Mouse (Mus musculus) hindbrain, embryonic 11.5 days (tissue): ENCODE results near the gene Cadps2. TPM values are rescaled to one million over a fixed set of nuclear protein-coding genes. Genes with fewer than 3 reads are reported as not detected.
A peak's percentile ranks its signal among the peaks of the same experiment; 100 is the strongest.

Experiments used
- ATAC-seq: fragments of 200-750 bp; cut with Nextera tagmentation; 2 replicates; pipeline ENCODE4 v1.8.0; 2017; ENCODE audit warnings: mild to moderate bottlenecking, moderate TSS enrichment, moderate library complexity; ENCODE audit not compliant: low FRiP score
- DNase-seq: peaks from one replicate; pipeline ENCODE4 v3.0.0-alpha.2; 2015; ENCODE audit warnings: low spot score
- H3K27ac ChIP-seq: fragments of 300-500 bp; sonication (generic); 2 replicates; pipeline ENCODE4 v1.5.1; 2014; ENCODE audit warnings: mild to moderate bottlenecking, low read depth, low read length
- H3K27me3 ChIP-seq: fragments of 300-500 bp; sonication (generic); 2 replicates; pipeline ENCODE4 v1.6.1; 2014; ENCODE audit warnings: mild to moderate bottlenecking, low read length, moderate library complexity, mixed read lengths; ENCODE audit not compliant: control insufficient read depth, insufficient read depth
- H3K36me3 ChIP-seq: fragments of 300-500 bp; sonication (generic); 2 replicates; pipeline ENCODE4 v1.6.1; 2014; ENCODE audit warnings: mild to moderate bottlenecking, low read length, moderate library complexity, mixed read lengths; ENCODE audit not compliant: control insufficient read depth, insufficient read depth
- H3K4me1 ChIP-seq: fragments of 300-500 bp; sonication (generic); replicated peaks from 2 replicates; pipeline ENCODE4 v1.6.1; 2014; ENCODE audit warnings: low read length, mixed read lengths; ENCODE audit not compliant: control insufficient read depth, insufficient read depth
- H3K4me2 ChIP-seq: fragments of 300-500 bp; sonication (generic); replicated peaks from 2 replicates; pipeline ENCODE4 v1.6.1; 2014; ENCODE audit warnings: mild to moderate bottlenecking, low read depth, low read length
- H3K4me3 ChIP-seq: fragments of 300-500 bp; sonication (generic); 2 replicates; pipeline ENCODE4 v1.5.1; 2014; ENCODE audit warnings: low read depth, low read length
- H3K9ac ChIP-seq: fragments of 300-500 bp; sonication (generic); 2 replicates; pipeline ENCODE4 v1.6.1; 2014; ENCODE audit warnings: low read depth, low read length
- H3K9me3 ChIP-seq: fragments of 300-500 bp; sonication (generic); 2 replicates; pipeline ENCODE4 v1.6.1; 2016; ENCODE audit warnings: low read length; ENCODE audit not compliant: control insufficient read depth
- WGBS: fragments of 180-500 bp; shearing (Covaris S2); extraction: QIAGEN DNeasy Blood & Tissue Kit; methylation state at CpG from one replicate; pipeline ENCODE4 v1.1.7; 2014; 5-methylcytosine and 5-hydroxymethylcytosine counted together
- polyA plus RNA-seq: library from polyadenylated mRNA; unstranded; fragments of >200 nt; fragmentation: Nextera tagmentation; extraction: Ambion mirVana; gene quantifications from 2 replicates; pipeline ENCODE4 v1.2.1, GENCODE M21; 2014

Cadps2 gene
- polyA plus RNA-seq, 1 experiment from 2014 or later: 2.2 TPM

- H3K4me2 ChIP-seq: no peak overlapping the region
- no peaks in the 10 kb centered on the region for H3K36me3 ChIP-seq
- H3K9me3 ChIP-seq: no peaks in the 10 kb centered on the region
- WGBS: 7% methylated on average over 7 of the region's 7 CpGs
- ATAC-seq (peak; percentile 81), DNase-seq (peak; percentile 33)
- H3K27me3 ChIP-seq: no peaks in the 10 kb centered on the region
- H3K9ac ChIP-seq: no peak overlapping the region
- H3K4me3 ChIP-seq: no peak overlapping the region
- H3K27ac ChIP-seq: no peak overlapping the region
- no peaks in the 10 kb centered on the region for H3K4me1 ChIP-seq
Observed at GRCm38 (mm10) chr6:23353480-23353879, 485.7 kb downstream of the Cadps2 start.

GRCm38 (mm10) chr6:23337411-23338063 is 501.7 kb downstream of the Cadps2 start:
- WGBS: 78% methylated on average over 7 of the region's 7 CpGs
- no peaks in the 10 kb centered on the region for H3K4me1 ChIP-seq
- DNase-seq (no peak), ATAC-seq (no peak)
- no peaks in the 10 kb centered on the region for H3K9me3 ChIP-seq
- H3K27ac ChIP-seq: no peak overlapping the region
- H3K4me3 ChIP-seq: no peak overlapping the region
- H3K9ac ChIP-seq: no peak overlapping the region
- H3K27me3 ChIP-seq: no peaks in the 10 kb centered on the region
- no peak overlapping the region for H3K4me2 ChIP-seq
- no peaks in the 10 kb centered on the region for H3K36me3 ChIP-seq

GRCm38 (mm10) chr6:23314945-23315344 is 524.3 kb downstream of the Cadps2 start:
- DNase-seq: no peak

GRCm38 (mm10) chr6:23314291-23314690 is 524.9 kb downstream of the Cadps2 start:
- H3K4me2 ChIP-seq: no peak overlapping the region
- no peaks in the 10 kb centered on the region for H3K9me3 ChIP-seq
- no peak overlapping the region for H3K27ac ChIP-seq
- 71% methylated on average over 5 of the region's 5 CpGs for WGBS
- no peak overlapping the region for H3K9ac ChIP-seq
- no peaks in the 10 kb centered on the region for H3K36me3 ChIP-seq
- H3K4me3 ChIP-seq: no peak overlapping the region
- H3K27me3 ChIP-seq: no peaks in the 10 kb centered on the region
- DNase-seq (no peak), ATAC-seq (no peak)
- H3K4me1 ChIP-seq: no peaks in the 10 kb centered on the region

More at GRCm38 (mm10) chr6:23314945-23315344, 524.3 kb downstream of the Cadps2 start:
- no peaks in the 10 kb centered on the region for H3K27me3 ChIP-seq
- H3K4me1 ChIP-seq: no peaks in the 10 kb centered on the region
- H3K4me2 ChIP-seq: no peak overlapping the region
- H3K9ac ChIP-seq: no peak overlapping the region
- WGBS: 77% methylated on average over 8 of the region's 8 CpGs
- H3K27ac ChIP-seq: no peak overlapping the region
- H3K4me3 ChIP-seq: no peak overlapping the region
- H3K9me3 ChIP-seq: no peaks in the 10 kb centered on the region
- H3K36me3 ChIP-seq: no peaks in the 10 kb centered on the region
- no peak for ATAC-seq

GRCm38 (mm10) chr6:23306046-23306445 is 533.2 kb downstream of the Cadps2 start:
- no peaks in the 10 kb centered on the region for H3K27me3 ChIP-seq
- no peak overlapping the region for H3K27ac ChIP-seq
- no peak overlapping the region for H3K4me2 ChIP-seq
- no peak overlapping the region for H3K9ac ChIP-seq
- WGBS: 91% methylated on average over 6 of the region's 6 CpGs
- no peaks in the 10 kb centered on the region for H3K9me3 ChIP-seq
- H3K4me1 ChIP-seq: no peaks in the 10 kb centered on the region
- no peak for ATAC-seq
- no peaks in the 10 kb centered on the region for H3K36me3 ChIP-seq
- no peak for DNase-seq
- no peak overlapping the region for H3K4me3 ChIP-seq

GRCm38 (mm10) chr6:23298596-23298995 is 540.6 kb downstream of the Cadps2 start:
- Histone ChIP-seq H3K9me3 (no peaks in the 10 kb centered on the region), H3K4me2 (no peak overlapping the region), H3K27ac (no peak overlapping the region), H3K36me3 (no peaks in the 10 kb centered on the region), H3K27me3 (no peaks in the 10 kb centered on the region), H3K4me1 (no peaks in the 10 kb centered on the region), H3K4me3 (no peak overlapping the region), H3K9ac (no peak overlapping the region)
- no peak for DNase-seq
- no peak for ATAC-seq
- WGBS: 82% methylated on average over 2 of the region's 2 CpGs

GRCm38 (mm10) chr6:23294685-23295084 is 544.5 kb downstream of the Cadps2 start:
- no peak for ATAC-seq
- H3K9ac ChIP-seq: no peak overlapping the region
- H3K27ac ChIP-seq: no peak overlapping the region
- DNase-seq: no peak
- H3K4me1 ChIP-seq: no peaks in the 10 kb centered on the region
- H3K4me3 ChIP-seq: no peak overlapping the region
- WGBS: 94% methylated on average over 4 of the region's 4 CpGs
- no peaks in the 10 kb centered on the region for H3K27me3 ChIP-seq
- no peak overlapping the region for H3K4me2 ChIP-seq
- H3K36me3 ChIP-seq: no peaks in the 10 kb centered on the region
- no peaks in the 10 kb centered on the region for H3K9me3 ChIP-seq

- no peak overlapping the region for H3K4me2 ChIP-seq
- WGBS: 95% methylated on average over 4 of the region's 4 CpGs
- no peaks in the 10 kb centered on the region for H3K9me3 ChIP-seq
- no peak overlapping the region for H3K27ac ChIP-seq
- no peak for DNase-seq
- H3K27me3 ChIP-seq: no peaks in the 10 kb centered on the region
- ATAC-seq: no peak
- H3K4me1 ChIP-seq: no peaks in the 10 kb centered on the region
- H3K9ac ChIP-seq: no peak overlapping the region
- H3K36me3 ChIP-seq: no peaks in the 10 kb centered on the region
- H3K4me3 ChIP-seq: no peak overlapping the region
Observed at GRCm38 (mm10) chr6:23288752-23289151, 550.5 kb downstream of the Cadps2 start.

- Histone ChIP-seq H3K27ac (no peak overlapping the region), H3K9ac (no peak overlapping the region), H3K36me3 (no peaks in the 10 kb centered on the region), H3K4me2 (no peak overlapping the region), H3K27me3 (peaks cover 11% of the 10 kb centered on the region), H3K9me3 (no peaks in the 10 kb centered on the region), H3K4me3 (no peak overlapping the region), H3K4me1 (no peaks in the 10 kb centered on the region)
- DNase-seq: no peak
- WGBS: 49% methylated on average over 9 of the region's 9 CpGs
- no peak for ATAC-seq
Observed at GRCm38 (mm10) chr6:23281514-23281820, 557.8 kb downstream of the Cadps2 start.
